Mouse (Mus musculus) brain, embryonic 18.5 days (tissue): Measurements from ENCODE around the gene Relb.

Experiments used
- DNase-seq: peaks from one replicate; pipeline ENCODE4 v3.0.0-alpha.2; 2012; ENCODE audit warnings: low read depth, low spot score

The Relb gene

DNA sequence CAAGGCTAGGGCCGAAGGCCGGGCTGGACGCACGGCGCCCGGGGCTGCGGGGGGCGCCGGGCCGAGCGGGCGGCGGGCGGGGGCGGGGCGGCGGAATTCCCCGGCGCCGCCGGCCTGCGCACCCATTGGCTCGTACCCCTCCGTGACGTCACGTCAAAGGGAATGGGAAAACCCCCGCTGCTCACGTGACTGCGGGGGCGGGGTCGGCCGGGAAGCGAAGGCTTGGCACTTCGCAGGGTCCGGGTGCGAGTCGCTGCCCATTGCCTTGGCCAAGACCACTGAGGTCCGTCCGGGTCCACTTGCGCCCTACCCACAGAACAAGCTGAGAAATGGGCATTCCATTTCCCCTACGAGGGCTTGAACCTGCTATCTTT is at the start of gene Relb:
Gene Relb, minus strand, starts transcription at position 78 of the 374 bp plus-strand sequence.
- DNase-seq: peak; percentile 54

DNA sequence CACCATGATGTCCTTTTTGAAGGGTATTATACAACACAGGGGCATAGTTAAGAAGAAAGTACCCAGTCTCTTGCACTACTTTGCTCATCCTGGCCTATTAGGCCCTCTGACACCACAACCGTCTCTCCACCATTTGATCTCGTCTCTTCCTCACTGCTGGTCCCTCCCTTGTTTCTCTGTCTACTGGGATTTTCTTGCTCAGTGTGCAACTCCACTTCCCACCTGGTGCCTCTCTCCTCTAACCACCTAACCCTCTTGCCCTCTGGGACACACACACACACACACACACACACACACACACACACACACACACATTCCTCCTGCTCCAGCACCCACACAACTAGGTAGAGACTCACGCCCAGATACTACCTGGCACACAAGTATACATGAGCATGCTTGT is 49.7 kb upstream of the Relb start:
- no peak for DNase-seq

DNA sequence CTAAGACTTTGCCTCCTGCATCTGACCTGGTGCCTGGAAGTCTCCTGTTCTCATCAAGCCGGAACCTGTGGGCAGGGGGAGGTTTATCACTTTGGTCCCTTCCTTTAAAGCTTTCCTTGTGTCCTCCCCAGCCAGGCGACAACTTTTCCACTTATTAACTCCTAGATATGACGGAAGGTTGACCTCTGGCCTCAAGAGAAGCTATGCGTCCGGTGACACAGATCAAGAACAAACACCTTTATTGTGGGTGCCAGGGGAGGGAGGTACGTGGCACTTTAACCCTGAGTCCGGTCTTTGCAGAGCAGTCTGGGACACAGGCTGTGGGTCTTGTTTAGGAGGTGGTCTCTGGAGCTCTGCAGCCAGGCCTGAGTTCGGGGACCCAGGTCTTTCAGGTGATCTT is 48.6 kb upstream of the Relb start, which contains the start of gene Apoc2:
Gene Apoc2, minus strand, starts transcription at position 70 of the 400 bp plus-strand sequence.
- no peak for DNase-seq

DNA sequence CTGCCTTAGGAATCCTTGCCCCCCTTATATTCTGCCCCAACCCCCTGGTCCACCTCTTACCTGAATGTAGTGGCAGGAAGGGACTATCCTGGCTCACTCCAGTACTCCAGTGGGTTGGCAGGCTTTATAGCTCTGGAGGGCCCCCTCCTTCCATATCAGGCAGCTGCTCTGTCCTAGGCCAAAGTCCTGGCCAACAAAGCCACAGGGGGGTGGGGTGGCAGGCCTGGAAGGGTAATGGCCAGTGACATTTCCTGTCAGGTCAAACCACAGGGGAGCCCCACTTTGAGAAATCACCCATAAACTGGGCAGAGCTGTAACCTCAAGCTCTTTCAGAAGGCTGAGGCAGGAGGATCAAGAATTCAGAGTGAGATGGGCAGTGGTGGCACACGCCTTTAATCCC is 47.4 kb upstream of the Relb start:
- DNase-seq: no peak

DNA sequence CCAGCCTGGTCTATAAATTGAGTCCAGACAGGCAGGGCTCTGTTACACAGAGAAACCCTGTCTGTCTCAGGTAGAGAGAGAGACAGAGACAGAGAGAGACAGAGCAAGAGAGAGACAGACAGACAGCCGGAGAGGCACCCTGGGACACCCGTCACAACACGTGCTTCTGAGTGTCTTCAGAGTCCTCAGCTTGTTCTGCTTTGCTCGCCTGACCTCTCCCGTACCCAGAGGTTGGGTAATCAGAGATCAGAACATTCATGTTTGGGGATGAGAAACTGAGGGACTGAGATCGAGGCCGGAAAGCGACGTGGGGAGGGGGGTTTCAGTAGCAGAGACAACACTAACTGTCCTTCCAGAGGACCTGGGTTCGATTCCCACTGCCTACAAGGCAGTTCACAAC is 46.6 kb upstream of the Relb start:
- DNase-seq: no peak

DNA sequence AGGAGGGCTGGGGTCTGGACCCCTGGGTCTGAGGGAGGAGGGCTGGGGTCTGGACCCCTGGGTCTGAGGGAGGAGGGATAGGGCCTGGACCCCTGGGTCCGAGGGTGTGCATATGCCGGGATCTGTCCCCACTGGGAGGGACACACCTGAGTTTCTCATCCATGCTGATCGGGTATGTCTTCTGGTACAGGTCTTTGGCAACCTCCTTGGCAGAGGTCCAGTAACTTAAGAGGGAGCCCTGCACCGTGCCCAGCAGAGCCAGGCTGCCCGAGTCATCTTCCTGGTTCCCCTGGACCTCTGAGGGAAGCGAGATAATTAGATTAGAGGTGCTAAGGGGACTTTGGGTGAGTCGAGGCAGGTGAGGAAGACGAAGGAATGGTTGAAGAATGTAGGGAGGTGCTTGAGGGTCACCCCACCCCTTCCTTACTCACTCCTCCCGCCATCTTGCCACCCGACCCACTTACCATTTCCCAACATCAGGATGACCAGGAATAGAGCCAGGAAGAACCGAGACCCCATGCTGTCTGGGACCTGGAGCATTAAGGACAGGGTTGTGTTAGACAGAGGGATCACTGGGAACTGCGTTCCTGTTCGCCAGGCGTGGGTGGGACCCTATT is 44.0 kb upstream of the Relb start:
- DNase-seq: no peak

DNA sequence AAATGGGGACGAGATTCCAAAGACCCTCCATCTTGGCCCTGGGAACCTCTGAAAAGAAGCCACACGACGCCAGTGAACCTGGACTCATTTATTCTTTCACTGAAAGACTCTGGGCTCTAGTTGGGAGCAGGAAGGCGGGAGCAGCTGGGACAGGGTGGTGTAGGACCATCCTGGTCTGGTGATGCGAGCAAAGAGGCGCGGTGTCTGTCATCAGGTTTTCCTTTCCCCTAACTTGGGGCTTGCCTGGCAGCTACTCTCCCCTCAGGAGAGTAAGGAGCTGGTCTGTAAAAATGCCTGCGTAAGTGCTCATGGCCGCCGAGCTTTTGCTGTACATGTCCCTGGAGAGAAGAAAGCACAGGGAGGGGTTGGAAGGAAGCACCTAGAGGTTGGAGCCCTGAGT is 42.3 kb upstream of the Relb start:
- no peak for DNase-seq

DNA sequence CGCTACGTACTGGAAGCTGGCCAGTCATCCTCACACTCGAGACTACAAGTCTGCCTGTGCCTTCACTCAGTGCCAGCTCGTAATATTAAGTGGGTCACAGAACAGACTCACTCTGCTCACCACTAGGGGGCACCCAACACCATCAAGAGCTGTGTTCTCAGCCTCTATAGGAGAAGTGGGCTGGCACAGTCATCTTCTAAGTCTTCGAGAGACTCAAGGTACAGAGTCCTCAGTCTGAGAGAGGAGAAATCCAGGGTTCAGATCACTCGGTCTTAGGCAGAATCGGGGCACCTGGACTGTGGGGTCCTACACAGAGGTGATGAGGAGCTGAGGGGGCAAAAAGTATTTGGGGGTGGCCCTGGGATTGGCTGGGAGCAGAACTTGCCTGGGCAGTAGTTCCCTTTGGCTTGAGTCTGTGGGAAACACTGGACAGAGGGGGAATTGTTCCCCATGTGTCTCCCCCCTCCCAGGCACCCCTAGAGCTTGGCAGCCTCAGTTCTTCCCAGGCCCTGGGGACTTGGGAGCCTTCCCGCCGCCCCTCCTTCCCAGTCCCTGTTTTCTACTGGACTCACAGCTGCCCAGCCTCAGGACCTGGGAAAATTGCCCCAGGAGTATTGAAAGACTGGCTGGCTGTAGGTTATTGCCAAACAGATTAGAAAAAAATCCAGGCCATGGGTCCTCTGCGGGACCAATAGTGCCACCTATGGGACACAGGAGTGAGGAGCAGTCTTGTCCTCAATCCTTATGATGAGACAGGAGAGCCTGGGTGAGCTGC is 39.9 kb upstream of the Relb start:
- peak; percentile 77 for DNase-seq

DNA sequence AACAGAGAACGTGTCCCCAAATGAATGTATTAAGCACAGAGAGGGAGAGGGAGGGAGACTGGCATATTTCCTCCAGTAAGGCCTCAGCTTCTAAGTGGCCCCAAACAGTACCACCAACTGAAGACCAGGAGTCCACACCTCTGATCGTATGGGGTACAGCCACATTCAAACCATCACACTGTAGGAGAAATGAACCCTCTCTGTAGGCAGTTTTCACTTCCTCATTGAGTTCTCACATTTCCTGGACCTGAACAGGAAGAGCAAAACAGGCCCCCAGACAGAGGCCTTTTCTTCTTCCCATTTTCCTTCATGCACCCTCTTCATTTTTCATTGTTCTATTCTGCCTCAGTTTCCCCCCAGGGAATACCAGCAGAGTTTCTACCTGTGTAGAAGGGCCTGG is 38.2 kb upstream of the Relb start:
- no peak for DNase-seq

DNA sequence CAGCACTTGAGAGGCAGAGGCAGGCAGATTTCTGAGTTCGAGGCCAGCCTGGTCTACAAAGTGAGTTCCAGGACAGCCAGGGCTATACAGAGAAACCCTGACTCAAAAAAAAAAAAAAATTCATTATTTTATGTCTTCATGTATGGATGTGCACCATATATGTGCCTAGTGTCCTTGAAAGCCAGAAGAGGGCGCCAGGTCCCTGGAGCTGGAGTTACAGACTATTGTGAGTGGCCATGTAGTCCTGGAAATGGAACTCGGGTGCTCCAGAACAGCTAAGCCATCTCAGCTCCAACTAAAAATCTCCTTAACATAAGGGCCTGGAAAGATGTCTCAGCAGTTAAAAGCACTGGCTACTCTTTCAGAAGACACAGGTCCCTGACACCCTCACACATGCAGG is 37.5 kb upstream of the Relb start:
- DNase-seq: no peak

DNA sequence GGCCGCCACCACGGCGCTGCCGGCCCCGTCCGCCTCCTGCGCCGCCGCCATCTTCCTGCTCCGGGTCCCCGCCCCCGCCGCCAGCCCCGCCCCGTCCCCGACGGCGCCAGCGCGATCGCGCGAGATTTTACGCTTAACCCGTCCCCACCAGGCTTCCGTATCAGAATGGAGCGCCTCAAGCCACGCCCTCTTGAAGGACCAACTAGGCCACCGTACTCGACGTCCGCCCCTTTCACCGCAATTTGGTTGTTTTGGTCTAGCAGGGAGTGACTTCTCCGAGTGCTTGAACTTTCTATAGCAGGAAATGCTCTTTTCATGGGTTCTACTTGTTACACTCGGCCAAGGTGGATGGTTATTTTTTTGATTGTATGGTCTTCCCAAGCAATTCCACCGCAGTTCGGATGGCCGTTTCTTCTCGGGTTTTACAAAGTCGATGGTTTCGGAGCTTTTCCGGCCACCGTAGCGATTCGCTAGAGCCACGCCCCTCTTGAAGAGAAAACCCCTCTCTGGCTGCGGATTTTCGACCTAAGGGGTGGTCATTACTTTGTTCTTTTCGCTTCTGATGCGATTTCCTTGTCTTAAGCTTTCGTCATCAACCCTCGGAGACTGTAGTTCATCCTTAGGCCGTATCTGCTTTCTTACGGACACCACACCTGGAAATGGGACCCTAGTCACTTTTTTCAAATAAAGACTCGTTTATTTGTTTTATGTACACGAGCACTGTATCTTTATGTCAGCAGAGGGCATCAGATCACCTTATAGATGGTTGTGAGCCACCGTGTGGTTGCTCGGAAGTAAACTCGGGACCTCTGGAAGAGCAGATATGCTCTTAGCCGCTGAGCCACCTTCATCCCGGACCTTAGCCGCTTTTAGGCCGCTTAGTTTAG is 36.0 kb upstream of the Relb start, which contains the start of gene Clptm1:
Gene Clptm1, minus strand, starts transcription at position 79 of the 887 bp plus-strand sequence.
- peak; percentile 96 for DNase-seq

DNA sequence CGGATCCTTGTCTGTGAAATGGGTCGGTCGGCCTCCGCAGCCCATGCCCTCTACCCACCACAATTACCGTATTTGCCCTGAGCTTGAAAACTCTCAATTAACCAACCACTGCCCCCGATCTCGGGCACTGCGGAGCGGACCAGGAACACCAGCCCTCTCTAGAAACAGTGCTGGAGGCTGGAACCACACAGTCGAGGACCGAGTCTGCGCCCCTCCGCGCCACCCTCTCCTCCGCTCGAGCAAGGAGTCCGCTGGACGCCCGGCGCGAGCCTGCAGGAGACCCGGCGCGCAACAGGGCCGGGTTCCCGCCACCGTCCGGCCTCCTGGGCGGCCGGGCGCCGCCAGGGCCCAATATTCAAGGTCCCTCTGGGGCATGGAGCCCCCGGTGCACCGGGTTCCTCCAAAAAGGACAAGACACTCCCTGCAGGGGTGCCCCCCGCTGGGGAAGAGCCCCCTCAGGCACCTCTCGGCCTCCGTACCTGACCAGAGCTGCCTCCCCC is 35.3 kb upstream of the Relb start:
- DNase-seq: no peak

DNA sequence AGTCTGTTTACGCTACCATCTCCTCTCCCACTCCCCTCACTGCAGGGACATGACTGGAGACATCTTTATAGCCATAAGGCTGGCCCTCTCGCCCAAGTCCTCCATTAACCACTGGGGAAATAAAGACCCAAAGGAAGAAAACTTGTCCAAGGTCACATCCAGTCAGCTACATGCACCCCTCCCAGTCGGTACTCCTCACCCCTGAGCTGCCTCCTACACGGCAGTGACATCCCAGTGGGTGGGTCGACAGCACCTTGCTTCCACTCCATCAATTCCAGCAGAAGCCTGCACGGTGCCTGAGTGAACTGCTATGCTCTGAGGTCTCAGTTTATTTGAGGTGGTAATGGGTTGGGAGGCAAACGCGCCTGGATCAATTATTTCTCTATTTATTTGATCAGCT is 34.7 kb upstream of the Relb start:
- no peak for DNase-seq

DNA sequence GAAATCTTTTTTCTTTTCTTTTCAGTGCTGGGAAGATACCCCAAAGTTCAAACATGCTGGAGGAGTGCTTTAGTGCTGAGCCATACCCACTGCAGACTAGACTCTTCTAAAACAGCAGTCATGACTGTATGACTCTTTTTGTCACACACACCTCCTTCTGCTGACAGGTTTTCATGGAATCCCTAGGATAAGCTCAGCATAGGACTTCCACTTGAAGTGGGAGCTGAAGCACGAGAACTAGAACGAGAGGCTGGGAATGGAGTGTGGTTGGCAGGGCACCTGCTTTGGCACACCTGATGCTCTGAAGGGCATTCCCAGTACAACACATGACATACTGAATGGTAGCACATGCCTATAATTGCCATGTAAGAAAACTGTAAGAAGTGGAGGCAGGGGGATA is 23.4 kb upstream of the Relb start:
- DNase-seq: no peak

DNA sequence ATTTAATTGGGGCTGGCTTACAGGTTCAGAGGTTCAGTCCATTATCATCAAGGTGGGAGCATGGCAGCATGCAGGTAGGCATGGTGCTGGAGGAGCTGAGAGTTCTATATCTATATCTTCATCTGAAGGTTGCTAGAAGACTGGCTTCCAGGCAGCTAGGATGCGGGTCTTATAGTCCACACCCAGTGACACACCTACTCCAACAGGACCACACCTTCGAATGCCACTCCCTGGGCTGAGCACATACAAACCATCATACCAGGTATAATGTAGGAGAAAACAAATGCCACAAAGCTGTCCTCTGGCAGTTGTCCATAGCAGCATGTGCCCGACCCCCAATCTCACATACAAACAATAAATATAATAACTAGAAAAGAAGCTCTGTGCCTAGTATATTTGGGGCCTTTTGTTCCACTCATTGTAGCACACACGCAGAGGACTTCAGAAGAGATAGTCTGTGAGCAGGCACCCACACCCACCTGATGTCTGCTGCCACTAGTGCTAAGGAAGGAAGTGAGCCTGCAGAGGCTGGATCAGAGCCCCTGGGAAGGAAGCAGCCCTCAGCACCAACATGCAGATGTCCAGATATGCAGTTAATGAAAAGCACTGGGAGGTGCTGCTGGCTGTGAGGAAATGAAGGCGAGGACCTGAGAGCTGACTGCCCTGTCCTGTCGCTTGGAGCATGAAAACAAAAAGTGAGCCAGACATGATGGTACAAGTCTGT is 22.0 kb upstream of the Relb start:
- DNase-seq: no peak

DNA sequence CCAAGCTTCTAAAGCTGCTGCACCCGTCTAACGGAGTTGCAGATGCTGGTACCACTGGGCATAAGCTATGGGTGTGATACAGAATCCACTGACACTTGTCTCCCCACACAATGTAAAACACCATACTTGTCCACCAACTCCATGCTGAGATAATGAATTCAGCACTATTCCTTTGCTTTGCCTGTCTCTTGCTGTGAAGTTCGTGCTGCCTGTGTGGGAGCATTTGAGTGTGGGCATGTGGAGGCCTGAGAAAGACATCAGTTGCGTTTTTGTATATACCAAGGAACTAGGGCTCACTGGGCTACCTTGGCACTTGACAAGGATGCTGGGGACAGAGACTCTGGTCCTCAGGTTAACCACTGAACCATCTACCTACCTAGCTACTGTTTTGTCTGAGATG is 12.0 kb upstream of the Relb start:
- no peak for DNase-seq

DNA sequence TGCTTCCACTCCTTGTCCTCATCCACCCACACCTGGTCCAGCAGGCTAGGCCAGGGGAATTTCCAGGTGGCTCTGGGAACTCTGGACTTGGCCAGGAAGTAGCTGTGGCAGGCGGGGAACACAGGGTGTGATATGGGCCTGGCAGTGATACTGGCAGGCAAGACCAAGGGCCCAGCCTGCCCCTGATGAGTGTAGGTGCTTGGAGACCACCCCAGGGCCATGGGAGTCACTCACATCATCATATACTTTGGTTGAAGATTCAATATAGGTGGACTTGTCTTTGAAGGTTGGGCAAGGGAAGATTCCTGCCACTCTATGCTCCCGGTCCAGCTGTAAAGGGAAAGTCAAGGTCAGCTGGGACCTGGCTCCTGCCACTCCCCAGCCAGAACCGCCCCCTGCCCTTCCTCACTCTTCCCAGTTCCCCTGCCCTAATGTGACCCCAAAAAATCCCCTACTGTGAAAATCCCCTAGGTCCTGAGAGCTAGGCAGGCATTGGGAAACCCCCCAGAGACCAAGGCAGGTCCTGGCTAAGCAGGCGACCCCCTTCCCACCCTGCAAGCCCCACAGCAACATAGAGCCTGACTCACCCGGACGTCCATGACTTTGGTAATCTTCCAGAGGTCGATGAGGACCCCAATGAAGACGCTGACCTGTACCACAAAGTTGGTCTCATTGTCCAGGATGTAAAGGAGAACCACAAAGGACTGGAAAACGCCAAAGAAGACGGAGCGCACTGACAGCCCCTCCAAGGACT is 6.0 kb upstream of the Relb start:
- DNase-seq: no peak

DNA sequence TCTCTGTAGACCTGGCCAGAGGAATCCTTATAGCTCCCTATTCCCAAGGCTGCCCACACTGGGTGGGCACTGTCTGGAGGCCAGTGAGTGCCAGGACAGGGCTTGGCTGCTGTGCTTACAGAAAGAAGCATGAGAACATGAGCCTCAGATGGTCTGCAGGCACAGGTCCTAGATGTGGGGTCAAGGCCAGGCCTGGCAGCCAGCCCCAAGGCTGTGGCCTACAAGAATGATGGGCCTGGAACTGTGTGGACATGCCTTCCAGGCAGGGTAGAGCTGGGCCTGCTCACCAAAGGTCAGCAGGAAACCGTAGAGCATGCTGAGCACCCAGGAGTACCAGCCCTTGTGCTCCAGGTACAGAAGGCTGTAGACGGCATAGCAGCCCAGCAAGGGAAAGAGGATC is 5.4 kb upstream of the Relb start:
- DNase-seq: no peak

DNA sequence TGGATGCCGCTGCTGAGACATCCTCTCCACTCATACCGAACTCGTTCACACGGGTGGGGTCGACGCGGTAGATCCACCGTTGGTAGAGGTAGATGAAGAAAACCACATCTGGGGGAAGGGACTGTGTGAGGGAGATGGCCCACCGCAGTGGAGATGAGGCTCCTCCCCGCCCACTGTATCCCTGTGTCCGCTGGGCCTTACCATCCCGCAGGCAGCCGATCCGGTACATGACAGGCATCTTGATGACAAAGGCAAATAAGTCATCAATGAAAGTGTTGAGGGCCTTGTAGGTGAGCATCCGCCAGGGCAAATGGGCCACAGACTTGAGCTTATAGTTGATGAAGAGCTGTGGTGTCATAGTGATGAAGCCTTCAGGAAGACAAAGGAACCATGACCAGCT is 4.6 kb upstream of the Relb start:
- DNase-seq: no peak

DNA sequence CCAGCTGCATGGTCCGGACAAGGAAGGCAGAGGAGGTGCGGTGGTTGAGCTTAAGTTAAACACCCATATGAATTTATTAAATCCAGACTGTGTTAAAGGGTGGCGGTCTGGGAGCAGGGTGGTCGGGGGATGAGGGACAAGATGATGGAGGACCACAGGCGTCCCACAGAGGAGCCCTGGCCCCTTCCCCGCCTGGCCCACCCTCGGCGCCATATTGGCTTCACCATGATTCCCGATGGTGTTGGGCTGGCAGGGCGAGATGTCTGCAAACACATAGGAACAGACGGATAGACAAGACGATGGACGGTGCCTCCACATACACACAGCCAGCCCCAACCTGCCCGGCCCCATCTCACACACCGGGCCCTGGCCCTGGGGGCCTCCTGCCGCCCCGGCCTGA is 4.0 kb upstream of the Relb start:
- DNase-seq: no peak

DNA sequence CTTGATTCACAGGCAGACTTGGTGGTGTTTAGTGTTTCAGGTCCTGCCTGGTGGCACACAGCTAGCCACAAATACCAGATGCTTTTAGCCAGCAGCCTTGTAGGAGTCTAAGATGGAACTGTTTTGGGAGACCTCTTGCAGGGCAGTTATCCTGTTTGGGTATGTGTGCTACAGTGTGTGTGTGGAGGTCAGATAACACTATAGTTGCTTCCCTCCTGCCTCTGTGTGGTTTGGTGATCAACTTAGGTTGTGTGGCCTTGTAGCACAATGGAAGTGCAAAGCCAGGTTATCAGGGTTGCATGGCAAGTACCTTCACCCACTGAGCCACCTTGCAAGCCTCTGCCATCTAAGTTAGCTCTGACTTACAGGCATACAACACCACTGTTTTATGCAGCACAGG is 3.5 kb upstream of the Relb start:
- no peak for DNase-seq
